Mouse (Mus musculus): ENCODE results near the gene Ptk6.

The Ptk6 gene

DNA sequence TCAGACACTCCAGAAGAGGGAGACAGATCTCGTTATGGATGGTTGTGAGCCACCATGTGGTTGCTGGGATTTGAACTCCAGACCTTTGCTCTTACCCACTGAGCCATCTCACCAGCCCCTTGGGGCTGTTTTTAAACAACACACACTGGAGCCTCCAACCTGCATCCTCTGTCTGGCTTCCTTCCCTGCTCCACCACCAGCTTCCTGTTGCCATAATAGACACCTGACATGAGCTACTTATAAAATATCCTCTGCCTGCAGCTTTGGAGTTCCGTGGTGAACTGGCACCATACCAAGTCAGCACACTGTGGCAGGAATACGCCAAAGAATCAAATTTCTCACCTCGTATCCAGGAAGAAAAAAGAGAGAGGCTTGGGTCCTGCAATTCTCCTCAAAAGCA, 41.8 kb downstream of the Ptk6 start:
- no peak for DNase-seq (ENCODE audit: low spot score in 2 of 2)

DNA sequence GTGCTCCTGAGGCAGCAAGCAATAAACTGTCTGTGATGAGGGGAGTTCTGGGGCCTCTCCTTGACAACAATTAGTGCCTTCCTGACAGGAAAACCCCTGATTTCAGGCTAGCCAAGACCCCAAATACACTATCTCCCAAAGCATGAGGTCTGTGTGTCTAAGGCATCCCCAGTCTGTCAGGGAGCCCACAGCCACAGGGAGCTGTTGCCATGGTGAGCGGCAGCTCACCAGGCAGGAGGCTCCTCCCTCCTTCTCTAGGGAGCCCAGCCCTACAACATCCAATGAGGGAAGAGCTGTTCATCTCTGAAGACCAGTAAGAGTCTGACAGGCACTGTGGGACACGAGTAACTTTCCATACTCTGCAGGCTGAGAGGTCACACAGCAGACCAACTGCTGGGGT, 42.8 kb downstream of the Ptk6 start:
- no peak for DNase-seq (ENCODE audit: low spot score in 2 of 2)

DNA sequence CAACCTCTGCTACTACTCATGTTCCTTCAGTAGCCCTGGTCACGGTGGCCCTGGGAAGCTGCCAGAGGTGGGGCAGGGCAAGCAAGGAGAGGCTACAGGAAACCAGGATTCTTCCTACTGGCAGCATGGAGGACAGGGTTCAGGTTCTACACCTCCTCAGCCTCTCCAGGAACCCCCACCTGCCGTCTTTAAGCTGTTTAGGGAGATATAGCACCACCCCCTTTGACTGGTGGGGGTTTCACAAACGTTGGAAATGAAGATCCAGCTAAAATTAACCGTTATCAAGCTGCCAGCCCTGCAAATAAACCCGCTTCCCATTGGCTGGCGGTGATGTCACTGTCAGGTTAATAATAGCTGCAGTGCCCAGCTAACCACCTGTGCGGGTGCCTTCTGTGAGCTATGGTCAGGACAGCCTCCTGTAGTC, 43.5 kb downstream of the Ptk6 start:
- no peak for DNase-seq (ENCODE audit: low spot score in 2 of 2)

DNA sequence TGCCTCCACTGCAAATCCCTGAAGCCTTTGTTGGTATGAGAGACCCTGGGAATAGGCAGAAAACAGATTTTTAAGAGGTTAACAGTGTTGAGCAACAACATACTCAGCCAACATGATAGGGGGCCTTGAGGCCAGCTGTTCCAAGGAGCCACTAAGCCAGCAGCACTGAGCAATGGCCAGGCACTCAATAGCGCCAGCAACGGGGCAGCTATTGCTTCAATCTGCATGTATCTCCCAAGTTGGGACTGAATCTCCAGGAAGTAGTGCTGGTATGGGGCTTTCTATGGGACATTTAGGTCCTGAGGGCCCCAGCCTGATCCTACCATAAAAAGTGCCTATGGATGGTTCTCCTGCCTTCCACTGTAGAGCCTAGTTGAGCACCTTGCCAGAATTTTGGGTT, 44.1 kb downstream of the Ptk6 start:
- no peak for DNase-seq (ENCODE audit: low spot score in 2 of 2)

DNA sequence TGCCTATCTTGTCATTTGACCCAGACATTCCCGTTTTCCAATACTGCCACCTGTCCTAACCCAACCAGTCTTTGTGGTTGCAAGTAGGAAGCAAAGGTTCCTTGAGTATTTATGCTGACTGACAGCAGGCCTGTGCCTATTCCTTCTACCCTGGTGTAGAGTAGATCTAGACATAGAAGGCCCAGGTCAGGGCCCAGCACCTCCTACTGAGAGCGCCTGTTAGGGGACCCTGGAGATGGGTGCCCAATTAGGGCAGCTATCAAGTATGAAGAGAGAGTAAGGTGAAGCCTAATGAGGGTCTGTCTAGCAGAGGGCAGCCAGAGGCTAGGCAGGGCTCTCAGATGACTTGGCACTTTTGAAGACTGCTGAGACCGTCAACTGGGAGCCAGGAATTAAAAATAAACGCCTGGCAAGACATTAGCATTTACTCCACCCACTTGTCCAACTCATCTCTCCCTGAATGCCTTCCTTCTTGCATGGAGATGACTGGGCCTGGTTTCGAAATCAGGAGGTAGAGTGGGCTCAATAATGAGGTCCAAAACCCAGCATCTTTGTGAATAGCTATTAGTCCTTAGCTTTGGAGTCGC, 44.8 kb downstream of the Ptk6 start:
- DNase-seq (ENCODE audit: low spot score in 2 of 2) = no peak

DNA sequence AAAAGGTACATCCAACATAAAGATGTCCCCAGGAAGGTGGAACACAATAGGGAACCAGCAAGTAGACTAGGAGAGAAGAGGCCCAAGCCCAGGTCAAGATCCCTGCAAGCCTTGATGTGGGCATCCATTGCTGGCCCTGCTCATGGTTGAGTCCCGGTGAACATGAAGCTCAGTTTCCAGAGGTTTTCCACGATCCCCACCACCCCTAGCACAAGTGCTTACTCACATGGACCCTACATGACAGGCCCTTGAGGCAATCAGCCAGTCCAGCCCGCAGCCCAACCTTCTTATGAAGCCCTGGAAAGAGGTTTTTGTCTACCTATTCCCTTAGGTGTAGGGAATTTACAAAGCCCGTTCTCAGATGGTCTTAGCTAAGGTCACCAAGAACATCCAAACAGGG, 45.4 kb downstream of the Ptk6 start:
- DNase-seq (ENCODE audit: low spot score in 2 of 2) = no peak

DNA sequence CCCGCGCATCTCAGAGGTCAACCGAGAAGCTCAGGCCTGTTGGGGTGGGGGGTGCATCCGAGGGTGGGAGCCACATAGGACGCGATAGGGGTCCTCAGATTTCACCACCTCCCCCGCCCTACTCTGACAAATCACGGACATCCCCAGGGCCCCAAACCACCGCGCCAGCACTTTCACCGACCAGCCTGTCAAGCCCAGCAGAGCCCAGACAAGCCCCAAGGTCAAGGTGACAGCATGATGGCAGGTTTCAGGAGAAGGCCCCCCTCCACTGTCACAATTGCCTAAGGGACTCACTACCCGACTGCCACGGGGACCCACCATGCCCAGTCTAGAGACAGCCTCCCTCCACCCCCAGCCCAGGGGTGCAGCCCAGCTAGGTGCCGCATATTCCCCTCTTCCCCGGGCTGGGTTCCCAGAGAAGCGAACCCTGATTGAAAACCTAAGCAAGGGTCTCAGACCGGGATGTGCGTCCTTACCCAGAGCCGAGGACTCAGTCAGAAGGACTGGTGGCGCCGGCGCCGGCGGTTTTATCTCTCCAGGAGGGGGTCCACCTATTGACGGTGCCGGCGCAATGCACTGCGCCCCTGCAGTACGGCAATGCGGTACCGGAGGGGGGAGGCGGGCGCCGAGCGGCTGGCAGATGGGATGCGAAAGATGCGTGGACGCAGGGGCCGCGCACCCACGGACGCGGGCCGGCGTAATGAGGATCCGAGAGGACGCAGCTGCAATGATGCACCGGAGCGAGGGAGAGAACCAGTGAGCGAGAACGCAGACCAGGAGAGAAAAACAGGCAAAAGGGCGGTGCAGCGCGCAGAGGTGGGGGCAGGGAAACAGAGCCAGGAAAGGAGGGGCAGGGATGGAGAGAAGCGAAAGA, 46.1 kb downstream of the Ptk6 start, which contains the start of gene Eef1a2:
Gene Eef1a2 (minus strand): TSS at position 767 of the 874 bp plus-strand sequence.
- DNase-seq (ENCODE audit: low spot score in 2 of 2) = peak; percentile 48 to 64

DNA sequence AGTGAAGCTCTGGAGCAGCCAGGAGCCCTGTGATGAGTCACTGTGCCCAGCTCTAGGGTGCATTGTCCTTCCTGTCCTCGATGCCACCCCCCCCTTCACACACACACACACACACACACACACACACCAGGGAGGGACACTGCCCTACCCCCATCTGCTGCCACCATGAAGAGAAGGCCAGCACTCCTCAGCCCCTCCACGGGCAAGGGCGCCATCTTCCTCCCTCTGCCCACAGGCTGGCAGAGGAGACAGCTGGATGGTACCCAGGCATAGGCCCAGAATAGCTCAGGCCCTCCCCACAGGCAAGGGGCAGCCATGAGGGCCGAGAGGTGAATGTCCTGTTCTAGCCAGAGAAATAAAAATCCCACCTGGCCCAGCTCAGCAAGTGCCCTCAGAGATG, 46.8 kb downstream of the Ptk6 start:
- no peak for DNase-seq (ENCODE audit: low spot score in 2 of 2)

DNA sequence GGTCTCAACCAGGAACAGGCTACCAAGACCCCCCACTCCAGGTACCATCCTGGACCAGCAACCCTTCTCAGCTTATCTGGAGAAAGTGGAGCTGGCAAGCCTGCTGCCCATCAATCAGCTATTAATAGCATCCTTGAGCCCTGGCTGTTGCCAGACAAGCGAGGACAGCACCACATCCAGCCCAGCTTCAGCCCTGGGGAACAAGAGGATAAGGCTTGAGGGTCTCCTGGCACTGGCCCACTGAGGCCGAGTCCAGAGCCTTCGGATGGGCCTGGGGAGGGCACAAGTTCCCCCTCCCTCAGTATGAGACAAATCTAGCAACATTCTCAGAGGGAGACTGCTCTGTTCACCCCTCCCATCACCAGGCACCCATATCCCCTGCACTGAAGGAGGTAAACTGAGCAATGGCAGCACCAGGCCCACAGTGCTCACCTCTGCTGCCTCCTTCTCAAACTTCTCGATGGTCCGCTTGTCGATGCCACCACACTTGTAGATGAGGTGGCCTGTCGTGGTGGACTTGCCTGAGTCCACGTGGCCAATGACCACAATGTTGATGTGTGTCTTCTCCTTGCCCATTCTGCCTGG, 47.7 kb downstream of the Ptk6 start:
- no peak for DNase-seq (ENCODE audit: low spot score in 2 of 2)

DNA sequence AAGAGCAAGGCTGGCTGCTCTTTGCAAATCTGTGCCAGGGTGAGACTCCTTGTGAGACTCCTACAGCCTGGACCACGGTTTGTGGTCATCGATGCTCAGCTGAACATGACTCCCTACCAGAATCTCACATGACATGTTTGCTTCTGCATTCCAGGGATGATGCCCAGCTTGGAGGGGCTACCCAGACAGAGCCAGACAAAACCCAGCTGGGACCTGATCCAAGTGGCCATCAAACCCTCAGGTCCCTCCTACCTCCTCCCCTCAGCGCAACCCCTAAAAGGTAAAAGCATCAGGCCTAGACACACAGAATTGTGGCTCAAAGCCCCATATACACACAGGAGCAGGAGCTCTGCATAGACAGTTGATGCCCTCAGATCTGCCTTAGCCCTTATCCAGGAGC, 48.2 kb downstream of the Ptk6 start:
- DNase-seq (ENCODE audit: low spot score in 2 of 2) = no peak

DNA sequence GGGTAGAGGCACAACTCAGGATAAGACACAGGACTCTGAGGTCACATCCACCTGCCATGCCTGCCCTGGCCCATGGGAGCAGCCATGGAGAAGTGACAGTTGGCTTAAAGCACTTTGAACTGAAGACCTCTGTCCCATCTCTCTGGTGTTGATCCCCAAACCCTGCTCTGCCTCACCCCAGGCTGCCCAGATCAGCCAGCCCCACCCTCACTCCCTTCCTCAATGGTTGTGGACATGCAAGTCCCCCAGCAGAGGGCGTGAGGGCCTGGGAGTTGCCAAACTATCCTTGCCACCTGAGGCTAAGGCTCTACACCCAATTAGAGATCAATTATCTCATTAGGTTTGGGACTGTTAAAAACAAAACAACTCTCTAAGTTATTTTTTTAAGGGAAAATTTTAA, 48.8 kb downstream of the Ptk6 start:
- DNase-seq (ENCODE audit: low spot score in 2 of 2) = no peak

DNA sequence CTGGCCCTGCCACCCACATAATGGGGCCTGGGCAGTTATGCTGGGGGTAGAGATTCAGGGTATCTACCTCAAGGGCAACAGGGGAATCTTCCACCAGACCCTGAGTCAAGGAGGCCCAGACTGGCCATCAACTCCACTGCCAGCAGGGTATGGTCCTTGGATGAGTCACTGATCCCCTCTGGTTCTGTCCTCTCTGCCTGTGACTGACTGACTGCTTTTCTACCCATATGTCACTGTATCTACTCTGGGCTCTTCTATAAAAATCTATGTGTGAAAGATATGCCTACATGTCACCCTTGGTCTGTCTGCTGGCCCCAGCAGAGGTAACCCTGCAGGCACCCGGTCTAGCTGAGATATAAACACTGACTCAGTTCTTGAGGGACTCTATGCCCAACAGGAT, 49.5 kb downstream of the Ptk6 start:
- no peak for DNase-seq (ENCODE audit: low spot score in 2 of 2)

DNA sequence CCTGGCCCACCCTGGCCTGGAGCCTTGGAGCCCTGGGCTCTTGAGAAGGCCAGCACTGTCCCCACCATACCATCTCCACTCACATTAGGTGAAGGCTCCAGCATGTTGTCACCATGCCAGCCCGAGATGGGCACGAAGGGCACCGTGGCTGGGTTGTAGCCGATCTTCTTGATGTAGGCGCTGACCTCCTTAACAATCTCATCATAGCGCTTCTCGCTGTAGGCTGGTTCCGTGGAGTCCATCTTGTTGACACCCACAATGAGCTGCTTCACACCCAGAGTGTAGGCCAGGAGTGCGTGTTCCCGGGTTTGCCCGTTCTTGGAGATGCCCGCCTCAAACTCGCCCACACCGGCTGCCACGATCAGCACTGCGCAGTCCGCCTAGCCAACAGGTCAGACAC, 49.9 kb downstream of the Ptk6 start:
- no peak for DNase-seq (ENCODE audit: low spot score in 2 of 2)

DNA sequence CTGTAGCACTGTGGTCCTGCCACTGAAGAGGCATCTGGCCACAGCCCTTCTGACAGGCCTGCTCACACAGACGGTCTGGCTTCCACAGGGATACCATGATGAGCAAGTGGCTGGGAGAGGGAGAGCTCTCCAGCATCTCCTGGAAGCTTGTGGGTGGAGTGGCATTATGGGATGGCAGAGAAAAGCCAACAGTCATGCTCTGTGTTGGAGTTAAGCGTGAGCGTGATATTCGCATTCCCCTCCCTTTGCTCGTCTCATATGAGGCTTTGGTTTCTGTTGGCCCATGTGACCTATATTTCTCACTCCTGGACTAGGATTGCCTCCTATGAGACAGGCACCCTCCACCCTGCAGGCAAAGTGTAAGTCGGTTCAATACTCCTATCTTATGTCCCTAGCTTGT, 52.3 kb downstream of the Ptk6 start:
- DNase-seq (ENCODE audit: low spot score in 2 of 2) = no peak

DNA sequence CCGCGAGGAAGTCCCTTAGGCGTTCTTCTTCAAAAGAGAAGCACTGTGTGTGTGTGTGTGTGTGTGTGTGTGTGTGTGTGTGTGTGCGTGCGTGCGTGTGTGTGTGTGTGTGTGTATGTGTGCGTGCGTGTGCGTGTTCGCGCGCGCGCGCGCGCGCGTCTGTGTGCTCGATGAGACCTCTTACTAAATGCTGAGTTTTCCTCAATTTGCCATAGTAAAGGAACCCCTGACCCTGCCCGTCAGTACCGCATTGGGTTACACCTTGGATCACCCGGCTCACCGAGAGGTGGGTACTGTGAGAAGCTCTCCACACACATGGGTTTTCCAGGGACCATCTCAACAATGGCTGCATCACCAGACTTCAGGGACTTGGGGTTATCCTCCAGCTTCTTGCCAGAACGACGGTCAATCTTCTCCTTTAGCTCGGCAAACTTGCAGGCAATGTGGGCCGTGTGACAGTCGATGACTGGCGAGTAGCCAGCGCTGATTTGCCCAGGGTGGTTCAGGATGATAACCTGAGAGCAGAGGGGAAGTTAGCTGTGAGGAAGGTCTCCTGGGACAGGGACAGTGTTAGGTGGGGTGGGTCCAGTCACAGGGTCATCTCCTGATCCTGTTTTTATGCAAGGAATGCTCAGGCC, 54.2 kb downstream of the Ptk6 start:
- no peak for DNase-seq (ENCODE audit: low spot score in 2 of 2)

DNA sequence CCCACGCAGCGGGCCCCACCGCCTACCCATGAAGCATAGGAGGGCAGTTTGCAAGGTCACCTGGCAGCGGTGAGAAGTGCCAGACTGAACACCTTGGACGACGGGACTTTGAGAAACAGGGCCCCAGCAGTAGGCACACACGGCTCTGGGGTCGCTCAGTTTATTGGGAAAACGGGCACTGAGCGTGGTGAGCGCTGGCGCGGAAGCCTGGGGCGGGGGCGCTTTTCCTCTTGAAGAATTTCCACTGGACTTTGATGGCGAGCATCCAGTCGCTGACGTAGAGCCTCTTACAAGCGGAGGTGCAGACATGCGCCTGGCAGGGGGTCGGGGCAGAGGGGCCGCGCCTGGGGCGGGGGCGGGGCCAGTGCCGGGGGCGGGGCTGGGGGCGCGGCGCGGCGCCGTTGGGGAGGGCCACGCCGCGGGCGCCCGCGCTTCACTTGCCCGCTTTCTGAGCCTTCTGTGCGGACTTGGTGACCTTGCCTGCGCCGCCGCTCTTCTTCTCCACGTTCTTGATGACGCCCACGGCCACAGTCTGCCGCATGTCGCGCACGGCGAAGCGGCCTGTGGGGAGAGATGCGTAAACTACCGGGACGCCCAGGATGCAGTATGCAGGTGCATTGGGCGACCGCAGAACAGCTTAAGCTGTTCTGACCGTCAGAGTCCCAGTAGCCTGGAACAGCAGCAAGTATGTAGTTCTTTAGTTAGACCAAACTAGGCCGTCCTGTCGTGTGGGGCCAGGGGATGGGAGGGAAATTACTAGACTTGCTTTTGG, 54.9 kb downstream of the Ptk6 start:
- peak in 1 of 2 experiments; percentile 46 for DNase-seq (ENCODE audit: low spot score in 2 of 2)

DNA sequence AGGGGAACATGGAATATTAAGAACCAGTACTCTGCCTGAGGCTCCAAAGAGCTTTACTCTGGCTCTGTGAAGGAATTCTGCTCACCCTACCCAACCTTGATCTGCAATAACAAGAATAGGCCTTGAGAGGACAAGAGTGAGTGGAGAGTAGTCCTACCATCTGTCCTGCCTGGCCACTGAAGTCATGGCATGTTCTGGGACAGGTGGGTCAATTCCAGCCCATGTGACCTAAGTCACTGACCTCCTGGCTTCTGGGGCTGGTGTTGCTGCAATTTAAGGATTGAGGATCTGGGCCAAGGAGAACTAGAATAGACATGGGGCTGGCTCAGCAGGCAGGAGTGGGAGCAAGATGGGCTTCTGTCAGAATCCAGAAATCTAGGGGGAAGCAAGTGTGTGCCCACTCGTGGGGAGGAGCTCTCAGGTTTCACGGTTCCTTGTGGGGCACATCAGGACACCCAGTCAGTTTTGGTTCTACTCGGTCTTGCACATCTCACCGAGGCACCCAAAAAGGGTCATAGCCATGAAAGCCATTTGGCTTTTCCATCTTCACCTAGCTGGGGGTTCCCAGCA, 55.5 kb downstream of the Ptk6 start:
- no peak for DNase-seq (ENCODE audit: low spot score in 2 of 2)

DNA sequence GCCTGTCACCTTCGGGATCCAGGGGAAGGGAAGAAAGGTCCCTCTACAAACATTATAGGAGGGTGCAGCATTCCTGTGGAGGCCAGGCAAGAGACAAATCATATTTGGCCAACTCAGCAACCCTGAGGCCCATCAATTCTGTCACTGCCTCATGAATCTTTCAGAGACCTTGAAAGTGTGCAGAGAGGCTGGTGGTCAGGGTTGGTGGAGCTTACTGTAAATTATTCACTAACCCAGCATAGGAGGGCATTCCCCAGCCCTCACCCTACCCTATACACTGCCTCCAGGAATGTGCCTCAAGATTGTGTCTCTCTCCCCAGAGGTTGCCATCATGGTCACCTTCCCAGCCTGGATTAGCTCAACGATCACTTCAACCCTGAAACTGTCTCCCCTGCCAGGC, 57.9 kb downstream of the Ptk6 start:
- no peak for DNase-seq (ENCODE audit: low spot score in 2 of 2)

Measured in cerebellum, postnatal 4 days (tissue).